Mouse (Mus musculus) brain, adult 2 months (tissue): Measurements from ENCODE around the gene Olfr125.

Experiments
- DNase-seq: peaks from one replicate; pipeline ENCODE4 v3.0.0; 2011; ENCODE audit warnings: low read depth, low spot score

Gene Olfr125

DNA sequence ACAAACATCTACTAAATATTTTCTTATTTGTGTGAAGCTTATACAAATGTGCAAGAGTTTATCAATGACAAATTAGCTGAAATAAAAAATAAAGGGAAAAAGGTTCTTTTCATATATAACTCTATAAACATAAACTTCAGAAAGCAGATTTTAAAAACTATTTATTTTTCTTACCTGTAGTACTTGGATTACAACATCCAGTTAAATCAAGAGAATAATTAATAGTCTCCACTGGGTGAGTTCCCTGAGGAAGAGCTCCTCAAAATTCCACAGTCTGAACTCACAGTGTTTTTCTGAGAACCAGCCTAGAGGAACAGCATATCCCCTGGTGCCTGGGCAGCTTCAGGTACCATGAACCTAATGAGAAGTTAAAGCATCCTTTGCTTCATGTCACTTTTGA is at the start of gene Olfr125:
Gene Olfr125, plus strand, starts transcription at position 301 of the 400 bp plus-strand sequence.
- no peak for DNase-seq

DNA sequence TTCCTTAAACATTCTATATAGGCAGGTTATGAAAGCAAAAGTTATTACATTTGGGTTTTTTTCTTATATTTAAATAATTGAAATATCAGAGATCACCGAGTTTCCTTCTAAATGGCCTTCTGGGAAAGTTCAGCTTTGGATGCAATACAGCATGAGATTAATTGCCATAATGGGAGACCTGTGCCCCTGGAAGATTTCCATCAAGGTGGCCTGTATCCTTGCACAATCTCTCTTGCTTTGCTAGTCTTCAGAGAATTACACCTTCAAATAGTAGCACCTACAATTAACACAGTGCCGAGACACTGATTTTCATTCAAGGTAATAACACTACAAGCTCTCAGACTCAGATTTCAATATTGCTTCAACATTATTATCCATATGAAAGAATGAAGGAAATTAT is 39.5 kb upstream of the Olfr125 start, which contains the start of gene Olfr123:
Gene Olfr123, plus strand, starts transcription at position 301 of the 400 bp plus-strand sequence.
- DNase-seq, result no peak

DNA sequence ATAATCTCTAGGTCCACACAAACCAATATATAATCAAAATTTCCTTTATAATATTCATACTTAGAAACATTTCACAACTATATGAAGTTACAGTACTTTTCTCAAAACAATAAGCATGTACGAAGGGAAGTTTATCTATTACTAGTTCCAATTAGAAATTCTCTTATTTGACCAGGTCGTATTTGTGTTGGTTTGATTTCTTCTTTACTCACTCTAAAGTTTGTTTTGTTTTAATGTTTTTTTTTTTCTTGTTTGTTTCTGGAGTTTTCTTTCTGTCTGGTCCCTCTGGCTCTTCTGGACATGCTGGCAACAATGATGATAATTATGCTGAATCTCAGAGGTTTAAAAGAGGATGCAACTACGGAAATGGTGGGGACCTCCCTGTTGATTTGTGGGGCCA is 33.2 kb upstream of the Olfr125 start, which contains the start of gene Olfr124:
Gene Olfr124, plus strand, starts transcription at position 301 of the 400 bp plus-strand sequence.
- no peak for DNase-seq

- DNase-seq, result no peak
Observed at GRCm38 (mm10) chr17:37847183-37847582, 14.4 kb downstream of the Olfr125 start, which contains the start of gene Olfr126. Gene Olfr126, plus strand, starts transcription at chr17:37847483.

GRCm38 (mm10) chr17:37863901-37864300 is 31.2 kb downstream of the Olfr125 start:
- DNase-seq, result no peak

- no peak for DNase-seq
Observed at GRCm38 (mm10) chr17:37869676-37870205, 37.0 kb downstream of the Olfr125 start.

- no peak for DNase-seq
Observed at GRCm38 (mm10) chr17:37873830-37874229, 41.1 kb downstream of the Olfr125 start.
